Mouse (Mus musculus) midbrain, postnatal 0 days (tissue): ENCODE measurements around the gene Dhx33. TPM values are rescaled to one million over a fixed set of nuclear protein-coding genes. Genes with fewer than 3 reads are reported as not detected.

Experiments used
- ATAC-seq: fragments of 200-750 bp; cut with Nextera tagmentation; 2 replicates; pipeline ENCODE4 v1.8.0; 2017; ENCODE audit warnings: moderate number of reproducible peaks, mild to moderate bottlenecking, moderate TSS enrichment, moderate library complexity; ENCODE audit not compliant: low FRiP score
- DNase-seq: peaks from one replicate; pipeline ENCODE4 v3.0.0-alpha.2; 2015; ENCODE audit warnings: low spot score
- H3K27ac ChIP-seq: fragments of 300-500 bp; sonication (generic); 2 replicates; pipeline ENCODE4 v1.5.1; 2014; ENCODE audit warnings: low read depth, mild to moderate bottlenecking, low read length, mixed read lengths
- H3K27me3 ChIP-seq: fragments of 300-500 bp; sonication (generic); 2 replicates; pipeline ENCODE4 v1.6.1; 2014; ENCODE audit warnings: low read length, control low read depth, mixed read lengths; ENCODE audit not compliant: insufficient read depth
- H3K36me3 ChIP-seq: fragments of 300-500 bp; sonication (generic); 2 replicates; pipeline ENCODE4 v1.6.1; 2014; ENCODE audit warnings: low read length, control low read depth, mixed read lengths; ENCODE audit not compliant: insufficient read depth
- H3K4me1 ChIP-seq: fragments of 300-500 bp; sonication (generic); 2 replicates; pipeline ENCODE4 v1.6.1; 2014; ENCODE audit warnings: mild to moderate bottlenecking, control low read depth, antibody characterized with exemption, low read length, mixed read lengths; ENCODE audit not compliant: insufficient read depth
- H3K4me2 ChIP-seq: fragments of 300-500 bp; sonication (generic); 2 replicates; pipeline ENCODE4 v1.6.1; 2014; ENCODE audit warnings: low read depth, mild to moderate bottlenecking, low read length, mixed read lengths; ENCODE audit not compliant: poor library complexity, severe bottlenecking
- H3K4me3 ChIP-seq: fragments of 300-500 bp; sonication (generic); 2 replicates; pipeline ENCODE4 v1.5.1; 2014; ENCODE audit warnings: low read depth, mild to moderate bottlenecking, low read length, moderate library complexity
- H3K9ac ChIP-seq: fragments of 300-500 bp; sonication (generic); replicated peaks from 2 replicates; pipeline ENCODE4 v1.6.1; 2014; ENCODE audit warnings: mild to moderate bottlenecking, low read length, moderate library complexity, mixed read lengths; ENCODE audit not compliant: poor library complexity, severe bottlenecking
- H3K9me3 ChIP-seq: fragments of 300-500 bp; sonication (generic); 2 replicates; pipeline ENCODE4 v1.6.1; 2016; ENCODE audit warnings: low read length, control low read depth
- CTCF ChIP-seq: IDR thresholded peaks from 2 replicates; pipeline ENCODE4 v1.5.1; 2016; ENCODE audit warnings: antibody characterized with exemption, mild to moderate bottlenecking
- WGBS: fragments of 180-500 bp; shearing (Covaris S2); extraction: QIAGEN DNeasy Blood & Tissue Kit; methylation state at CpG from one replicate; pipeline ENCODE4 v1.1.7; 2014; 5-methylcytosine and 5-hydroxymethylcytosine counted together
- polyA plus RNA-seq: library from polyadenylated mRNA; unstranded; fragments of >200 nt; fragmentation: Nextera tagmentation; extraction: Ambion mirVana; gene quantifications from 2 replicates; pipeline ENCODE4 v1.2.1, GENCODE M21; 2015
- total RNA-seq: library from RNA; depleted of rRNA; stranded (reverse); fragments of >200 nt; gene quantifications from 2 replicates; pipeline ENCODE4 v1.2.3, GENCODE M21; 2014; rRNA removed

Gene Dhx33
- total RNA-seq, result 24.0 and 30.0 TPM in 2 replicates
- 8.6 and 10.1 TPM in 2 replicates for polyA plus RNA-seq

- H3K27me3 ChIP-seq, result no peaks in the 10 kb centered on the region
- ATAC-seq (peak; percentile 97), DNase-seq (peak; percentile 99)
- H3K9me3 ChIP-seq, result no peaks in the 10 kb centered on the region
- H3K4me1 ChIP-seq, result peaks cover 9% of the 10 kb centered on the region; the same call in 1 of the 2 replicates
- peak within 1 kb of the TSS; percentile 71 for H3K27ac ChIP-seq
- H3K4me2 ChIP-seq, result peak within 1 kb of the TSS; percentile 90
- peak; percentile 62 for TF ChIP-seq CTCF
- WGBS, result under 1% methylated on average over 35 of the region's 35 CpGs
- H3K9ac ChIP-seq, result peak within 1 kb of the TSS; percentile 55
- peak within 1 kb of the TSS; percentile 71 for H3K4me3 ChIP-seq
- peaks cover 18% of the 10 kb centered on the region for H3K36me3 ChIP-seq
Measured at GRCm38 (mm10) chr11:71004316-71004773, at the start of gene Dhx33. Gene Dhx33 (minus strand): TSS chr11:71004437.

GRCm38 (mm10) chr11:71052554-71052953 is 48.3 kb upstream of the Dhx33 start:
- Histone ChIP-seq H3K4me2 (no peak overlapping the region), H3K9me3 (no peaks in the 10 kb centered on the region), H3K4me1 (no peaks in the 10 kb centered on the region), H3K27me3 (no peaks in the 10 kb centered on the region), H3K36me3 (no peaks in the 10 kb centered on the region), H3K9ac (no peak overlapping the region), H3K27ac (no peak overlapping the region), H3K4me3 (no peak overlapping the region)
- WGBS, result 0% methylated on average over 1 of the region's 1 CpGs
- ATAC-seq (no peak), DNase-seq (peak; percentile 78)
- peak; percentile 85 for TF ChIP-seq CTCF

GRCm38 (mm10) chr11:71039526-71040298 is 35.5 kb upstream of the Dhx33 start:
- H3K4me3 ChIP-seq, result no peak overlapping the region
- no peak for TF ChIP-seq CTCF
- H3K9me3 ChIP-seq, result no peaks in the 10 kb centered on the region
- DNase-seq (no peak), ATAC-seq (no peak)
- no peak overlapping the region for H3K4me2 ChIP-seq
- no peak overlapping the region for H3K27ac ChIP-seq
- no peaks in the 10 kb centered on the region for H3K4me1 ChIP-seq
- WGBS, result 92% methylated on average over 5 of the region's 5 CpGs
- H3K27me3 ChIP-seq, result no peaks in the 10 kb centered on the region
- no peaks in the 10 kb centered on the region for H3K36me3 ChIP-seq
- H3K9ac ChIP-seq, result no peak overlapping the region

GRCm38 (mm10) chr11:71033163-71033761 is 29.0 kb upstream of the Dhx33 start, which contains the start of gene 6330403K07Rik:
Gene 6330403K07Rik (minus strand): TSS chr11:71033513.
- peaks cover 8% of the 10 kb centered on the region; the same call in 1 of the 2 replicates for H3K4me1 ChIP-seq
- H3K9ac ChIP-seq, result peak within 1 kb of the TSS; percentile 83
- ATAC-seq (peak; percentile 96), DNase-seq (peak; percentile 93)
- WGBS, result under 1% methylated on average over 28 of the region's 31 CpGs
- no peaks in the 10 kb centered on the region for H3K36me3 ChIP-seq
- no peak for TF ChIP-seq CTCF
- H3K27me3 ChIP-seq, result no peaks in the 10 kb centered on the region
- peak within 1 kb of the TSS; percentile 55 for H3K4me3 ChIP-seq
- peak within 1 kb of the TSS; percentile 94 for H3K27ac ChIP-seq
- peak within 1 kb of the TSS; percentile 76 for H3K4me2 ChIP-seq
- H3K9me3 ChIP-seq, result no peaks in the 10 kb centered on the region

- no peak for TF ChIP-seq CTCF
- Histone ChIP-seq H3K9ac (peak overlapping the region; percentile 83), H3K27me3 (no peaks in the 10 kb centered on the region), H3K4me3 (peak overlapping the region; percentile 55), H3K9me3 (no peaks in the 10 kb centered on the region), H3K4me2 (peak overlapping the region; percentile 76), H3K36me3 (0 out of 2 replicates have a peak, but pooled peaks cover 5% of the 10 kb centered on the region), H3K27ac (peak overlapping the region; percentile 94), H3K4me1 (peaks cover 8% of the 10 kb centered on the region; the same call in 1 of the 2 replicates)
- ATAC-seq, result peak; percentile 53
- WGBS, result 3% methylated on average over 26 of the region's 26 CpGs
- peak; percentile 60 for DNase-seq
Measured at GRCm38 (mm10) chr11:71032491-71033162, 28.4 kb upstream of the Dhx33 start.
